Mouse (Mus musculus): Measurements from ENCODE around the gene Ago3. TPM values are rescaled to one million over a fixed set of nuclear protein-coding genes. Genes with fewer than 3 reads are reported as not detected.

Gene Ago3
- total and polyA plus RNA-seq, 3 experiments = 5.3 to 6.7 (median 5.3) TPM

- no peak for TF ChIP-seq KAT2A (IDR thresholded peaks at IDR 0.05; ENCODE audit: insufficient replicate concordance, low read length)
Observed at GRCm38 (mm10) chr4:126465843-126466242, 36.5 kb upstream of the Ago3 start (continued).

- Histone ChIP-seq H3K4me1 (ENCODE audit: control insufficient read depth in 1 of 2, insufficient read depth in 2 of 2) (peaks cover 16 to 50% of the 10 kb centered on the region in 2 experiments; a peak in 3 of 4 replicates), H3K27me3 (replicated peaks) (no peaks in the 10 kb centered on the region), H3K9me3 (replicated peaks; ENCODE audit: low read length) (no peaks in the 10 kb centered on the region), H3K4me3 (replicated peaks in 1 of 3; ENCODE audit: low read depth in 2 of 3, low read length in 2 of 3, poor library complexity in 1 of 3) (no peak overlapping the region), H3K79me2 (replicated peaks; ENCODE audit: control insufficient read depth, extremely low read depth, insufficient read depth, poor library complexity, severe bottlenecking) (peaks cover 18% of the 10 kb centered on the region), H3K36me3 (replicated peaks in 1 of 2; ENCODE audit: control insufficient read depth in 1 of 2, insufficient read depth in 1 of 2, low read length in 1 of 2) (peaks cover 11 to 27% of the 10 kb centered on the region in 2 experiments), H3K27ac (ENCODE audit: insufficient read depth, low read depth) (no peak overlapping the region), H3K9ac (ENCODE audit: insufficient read depth, low read depth) (no peak overlapping the region), H3K4me2 (ENCODE audit: insufficient read depth, low read depth, poor library complexity, severe bottlenecking) (no peak overlapping the region)
- in situ Hi-C loops (cut with MboI; ENCODE audit: low pct_ligation_motif_present, low pct_unique_long_range_greater_than_20kb, low sequenced_read_pairs) = loop anchor here (10.0 kb wide), 1 partner anchor 130 kb away; no protein-coding TSS in a partner anchor
- no peak for DNase-seq (ENCODE audit: extremely low read depth)
- TF ChIP-seq ELF1 (IDR thresholded peaks at IDR 0.05; ENCODE audit: low read depth, low read length) = no peak
- TF ChIP-seq ZC3H11A (IDR thresholded peaks at IDR 0.05; ENCODE audit: low read depth, low read length) = no peak
- no peak for TF ChIP-seq CHD1 (IDR thresholded peaks at IDR 0.05; ENCODE audit: low read depth, low read length)
- no peak for TF ChIP-seq USF1 (IDR thresholded peaks at IDR 0.05; ENCODE audit: low read depth, low read length)
- TF ChIP-seq BHLHE40 (IDR thresholded peaks at IDR 0.05; ENCODE audit: low read depth, low read length) = no peak
- TF ChIP-seq MAFK (IDR thresholded peaks at IDR 0.05; ENCODE audit: insufficient replicate concordance, low read length) = no peak
- TF ChIP-seq MAX (IDR thresholded peaks at IDR 0.05; ENCODE audit: low read length) = no peak
- no peak for TF ChIP-seq MAZ (IDR thresholded peaks at IDR 0.05; ENCODE audit: low read depth, low read length)
- no peak for TF ChIP-seq SMC3 (IDR thresholded peaks at IDR 0.05; ENCODE audit: low read depth, low read length)
- no peak for TF ChIP-seq MYC (IDR thresholded peaks at IDR 0.05; ENCODE audit: low read depth, low read length)
- TF ChIP-seq POLR2A (IDR thresholded peaks at IDR 0.05; ENCODE audit: low read depth, low read length) = no peak
- no peak for TF ChIP-seq MEF2A (IDR thresholded peaks at IDR 0.05; ENCODE audit: borderline replicate concordance, low read depth, low read length)
- no peak for TF ChIP-seq NRF1 (IDR thresholded peaks at IDR 0.05; ENCODE audit: low read depth, low read length)
- TF ChIP-seq JUN (IDR thresholded peaks at IDR 0.05; ENCODE audit: insufficient read depth, low read depth, low read length) = no peak
- no peak for TF ChIP-seq ZKSCAN1 (IDR thresholded peaks at IDR 0.05; ENCODE audit: borderline replicate concordance, low read depth, low read length)
- TF ChIP-seq E2F4 (IDR thresholded peaks at IDR 0.05; ENCODE audit: insufficient replicate concordance, low read depth, low read length) = no peak
- TF ChIP-seq RAD21 (IDR thresholded peaks at IDR 0.05; ENCODE audit: low read depth, low read length) = no peak
- no peak for TF ChIP-seq GABPA (IDR thresholded peaks at IDR 0.05; ENCODE audit: insufficient replicate concordance, low read depth, low read length)
- no peak for TF ChIP-seq IRF4 (IDR thresholded peaks at IDR 0.05; ENCODE audit: low read depth, low read length)
- TF ChIP-seq USF2 (conservative IDR thresholded peaks at IDR 0.05; ENCODE audit: low read depth, low read length) = no peak
- dilution Hi-C loops (cut with MboI; ENCODE audit: extremely low pct_ligation_motif_present, extremely low pct_unique_long_range_greater_than_20kb, low sequenced_read_pairs) = no loop called here
Observed at GRCm38 (mm10) chr4:126464892-126465235, 35.5 kb upstream of the Ago3 start.

All from CH12.LX (cell line).